Mouse (Mus musculus) ovary, adult 10 weeks (tissue): ENCODE data around the gene Mtif2. TPM values are rescaled to one million over a fixed set of nuclear protein-coding genes. Genes with fewer than 3 reads are reported as not detected.

Experiments
- polyA plus RNA-seq: library from polyadenylated mRNA; stranded (reverse); fragments of 350-450 nt; fragmentation: Illumina TruSeq; extraction: RNeasy Lipid Tissue Mini Kit (QIAGEN cat#74804); gene quantifications from one replicate; pipeline ENCODE4 v1.2.3, GENCODE M21; 2014

Gene Mtif2
- polyA plus RNA-seq, result 73.6 TPM

GRCm38 (mm10) chr11:29525988-29526794 lies at the start of gene Mtif2:
Mtif2 (plus strand) TSS chr11:29526408.

GRCm38 (mm10) chr11:29514682-29515412 lies 11.4 kb upstream of the Mtif2 start, which contains the start of gene Prorsd1:
Prorsd1 (minus strand) TSS chr11:29515033.

GRCm38 (mm10) chr11:29547752-29548503 lies 21.7 kb downstream of the Mtif2 start, which contains the start of the genes Clhc1 and Rps27a:
Clhc1 (plus strand) TSS chr11:29547950.
Rps27a (minus strand) TSS chr11:29548109.

Other genes with a start within 250 kb of the Mtif2 start
- 88.4 TPM for gene Ccdc88a, start 152.8 kb upstream of the Mtif2 start, polyA plus RNA-seq
- 50.2 TPM for gene Prorsd1, start 11.4 kb upstream of the Mtif2 start, polyA plus RNA-seq
- 0.91 TPM for gene Clhc1, start 21.5 kb downstream of the Mtif2 start, polyA plus RNA-seq
- 2,480 TPM for gene Rps27a, start 21.7 kb downstream of the Mtif2 start, polyA plus RNA-seq
- 698 TPM for gene Rtn4, start 166.5 kb downstream of the Mtif2 start, polyA plus RNA-seq